Mouse (Mus musculus) stomach, embryonic 14.5 days (tissue): Measurements from ENCODE around the gene Hif1an. TPM values are rescaled to one million over a fixed set of nuclear protein-coding genes. Genes with fewer than 3 reads are reported as not detected.
A peak's percentile ranks its signal among the peaks of the same experiment; 100 is the strongest.

Experiments used
- ATAC-seq: fragments of 200-750 bp; cut with Nextera tagmentation; 2 replicates; pipeline ENCODE4 v1.8.0; 2017; ENCODE audit warnings: low read depth, moderate TSS enrichment; ENCODE audit not compliant: insufficient number of reproducible peaks, insufficient read depth, low FRiP score
- H3K27ac ChIP-seq: fragments of 300-500 bp; sonication (generic); 2 replicates; pipeline ENCODE4 v1.5.1; 2014; ENCODE audit warnings: mild to moderate bottlenecking, low read length, moderate library complexity, mixed read lengths
- H3K27me3 ChIP-seq: fragments of 300-500 bp; sonication (generic); 2 replicates; pipeline ENCODE4 v1.6.1; 2014; ENCODE audit warnings: low read length, control low read depth, mixed read lengths; ENCODE audit not compliant: control insufficient read depth, insufficient read depth
- H3K36me3 ChIP-seq: fragments of 300-500 bp; sonication (generic); 2 replicates; pipeline ENCODE4 v1.6.1; 2014; ENCODE audit warnings: mild to moderate bottlenecking, control low read depth, low read length, moderate library complexity, mixed read lengths; ENCODE audit not compliant: control insufficient read depth, insufficient read depth
- H3K4me1 ChIP-seq: fragments of 300-500 bp; sonication (generic); 2 replicates; pipeline ENCODE4 v1.6.1; 2014; ENCODE audit warnings: low read length, control low read depth, mixed read lengths; ENCODE audit not compliant: control insufficient read depth, insufficient read depth
- H3K4me2 ChIP-seq: fragments of 300-500 bp; sonication (generic); replicated peaks from 2 replicates; pipeline ENCODE4 v1.6.1; 2014; ENCODE audit warnings: low read depth, low read length, control low read depth
- H3K4me3 ChIP-seq: fragments of 300-500 bp; sonication (generic); 2 replicates; pipeline ENCODE4 v1.5.1; 2014; ENCODE audit warnings: low read depth, low read length, control low read depth
- H3K9ac ChIP-seq: fragments of 300-500 bp; sonication (generic); replicated peaks from 2 replicates; pipeline ENCODE4 v1.6.1; 2014; ENCODE audit warnings: low read depth, mild to moderate bottlenecking, control low read depth, low read length, moderate library complexity, mixed read lengths
- H3K9me3 ChIP-seq: fragments of 300-500 bp; sonication (generic); 2 replicates; pipeline ENCODE4 v1.6.1; 2016; ENCODE audit warnings: low read depth, low read length, control low read depth; ENCODE audit not compliant: control insufficient read depth
- WGBS: fragments of 180-500 bp; shearing (Covaris S2); extraction: QIAGEN DNeasy Blood & Tissue Kit; methylation state at CpG from one replicate; pipeline ENCODE4 v1.1.7; 2014; 5-methylcytosine and 5-hydroxymethylcytosine counted together
- polyA plus RNA-seq: library from polyadenylated mRNA; unstranded; fragments of >200 nt; fragmentation: Nextera tagmentation; extraction: Ambion mirVana; gene quantifications from 2 replicates; pipeline ENCODE4 v1.2.1, GENCODE M21; 2014

The Hif1an gene
- polyA plus RNA-seq, 1 experiment from 2014 or later = 31.3 TPM

- Histone ChIP-seq H3K4me3 (no peak overlapping the region), H3K4me1 (no peaks in the 10 kb centered on the region), H3K27me3 (0 out of 2 replicates have a peak, but pooled peaks cover 3% of the 10 kb centered on the region), H3K36me3 (no peaks in the 10 kb centered on the region), H3K9me3 (no peaks in the 10 kb centered on the region), H3K4me2 (no peak overlapping the region), H3K27ac (no peak overlapping the region), H3K9ac (no peak overlapping the region)
- WGBS = 86% methylated on average over 10 of the region's 10 CpGs
- no peak for ATAC-seq
These were observed 19.5 kb downstream of the Hif1an start for GRCm38 (mm10) chr19:44582103-44582502.

- H3K27me3 ChIP-seq = 0 out of 2 replicates have a peak, but pooled peaks cover 3% of the 10 kb centered on the region
- H3K9me3 ChIP-seq = no peaks in the 10 kb centered on the region
- H3K27ac ChIP-seq = no peak overlapping the region
- ATAC-seq = peak; percentile 78
- no peak overlapping the region for H3K9ac ChIP-seq
- no peaks in the 10 kb centered on the region for H3K36me3 ChIP-seq
- no peak overlapping the region for H3K4me2 ChIP-seq
- H3K4me1 ChIP-seq = no peaks in the 10 kb centered on the region
- WGBS = 36% methylated on average over 9 of the region's 9 CpGs
- no peak overlapping the region for H3K4me3 ChIP-seq
These were observed 20.1 kb downstream of the Hif1an start for GRCm38 (mm10) chr19:44582638-44583309.

- H3K4me1 ChIP-seq = no peaks in the 10 kb centered on the region
- H3K9me3 ChIP-seq = no peaks in the 10 kb centered on the region
- H3K4me3 ChIP-seq = no peak overlapping the region
- H3K4me2 ChIP-seq = no peak overlapping the region
- 0 out of 2 replicates have a peak, but pooled peaks cover 3% of the 10 kb centered on the region for H3K27me3 ChIP-seq
- ATAC-seq = no peak
- WGBS = 38% methylated on average over 4 of the region's 4 CpGs
- H3K36me3 ChIP-seq = no peaks in the 10 kb centered on the region
- H3K9ac ChIP-seq = no peak overlapping the region
- H3K27ac ChIP-seq = no peak overlapping the region
These were observed 25.4 kb downstream of the Hif1an start for GRCm38 (mm10) chr19:44588036-44588435.

- 0 out of 2 replicates have a peak, but pooled peaks cover 3% of the 10 kb centered on the region for H3K27me3 ChIP-seq
- no peak overlapping the region for H3K4me3 ChIP-seq
- no peak overlapping the region for H3K9ac ChIP-seq
- H3K27ac ChIP-seq = no peak overlapping the region
- no peaks in the 10 kb centered on the region for H3K9me3 ChIP-seq
- no peak overlapping the region for H3K4me2 ChIP-seq
- H3K36me3 ChIP-seq = no peaks in the 10 kb centered on the region
- no peaks in the 10 kb centered on the region for H3K4me1 ChIP-seq
- WGBS = 29% methylated on average over 7 of the region's 7 CpGs
- no peak for ATAC-seq
These were observed 27.1 kb downstream of the Hif1an start for GRCm38 (mm10) chr19:44589591-44590223.

DNA sequence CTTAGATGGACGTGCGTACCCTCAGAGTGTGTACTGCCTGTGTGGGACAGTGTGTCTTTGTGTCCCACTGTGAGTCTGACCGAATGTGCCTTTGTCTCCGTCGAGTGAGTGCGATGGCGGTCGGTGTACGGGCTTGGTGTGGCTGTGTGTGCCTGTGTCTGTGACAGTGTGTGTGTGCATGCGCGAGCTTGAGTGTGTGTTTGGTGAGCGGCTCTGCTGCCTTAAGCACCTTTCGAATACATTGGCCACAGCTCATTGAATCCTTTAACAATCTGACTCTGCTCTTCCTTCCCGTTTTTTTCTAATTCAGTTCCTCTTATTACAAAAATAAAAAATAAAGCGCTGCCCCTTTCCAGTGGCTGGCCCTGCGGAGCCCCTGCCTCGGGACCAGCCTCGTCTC is 28.3 kb downstream of the Hif1an start:
- H3K4me1 ChIP-seq = no peaks in the 10 kb centered on the region
- no peak overlapping the region for H3K9ac ChIP-seq
- no peaks in the 10 kb centered on the region for H3K9me3 ChIP-seq
- H3K36me3 ChIP-seq = no peaks in the 10 kb centered on the region
- no peak overlapping the region for H3K27ac ChIP-seq
- H3K4me3 ChIP-seq = no peak overlapping the region
- H3K4me2 ChIP-seq = no peak overlapping the region
- ATAC-seq = no peak
- 0 out of 2 replicates have a peak, but pooled peaks cover under 1% of the 10 kb centered on the region for H3K27me3 ChIP-seq
- 87% methylated on average over 18 of the region's 18 CpGs for WGBS

DNA sequence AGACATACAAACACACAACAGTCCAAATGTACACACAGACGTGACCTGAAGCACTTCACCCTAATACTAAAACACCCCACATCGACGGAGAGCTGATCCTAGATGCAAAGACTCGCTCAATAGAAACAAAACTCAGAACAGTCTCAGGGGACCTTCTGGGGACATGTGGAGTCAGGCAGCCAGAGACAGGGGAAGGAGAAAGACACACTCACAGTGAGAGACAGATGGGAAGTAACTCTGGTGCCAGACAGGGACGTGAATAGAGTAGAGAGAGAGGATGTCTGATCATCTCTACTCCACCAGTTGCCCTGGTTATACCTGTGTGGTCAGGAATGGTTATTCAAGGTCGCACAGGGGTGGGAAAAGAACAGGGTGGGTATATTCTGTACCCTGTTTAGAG is 29.0 kb downstream of the Hif1an start:
- no peaks in the 10 kb centered on the region for H3K4me1 ChIP-seq
- 68% methylated on average over 6 of the region's 6 CpGs for WGBS
- no peak overlapping the region for H3K4me3 ChIP-seq
- H3K36me3 ChIP-seq = no peaks in the 10 kb centered on the region
- no peak overlapping the region for H3K4me2 ChIP-seq
- no peak overlapping the region for H3K9ac ChIP-seq
- no peaks in the 10 kb centered on the region for H3K9me3 ChIP-seq
- no peak for ATAC-seq
- H3K27ac ChIP-seq = no peak overlapping the region
- no peaks in the 10 kb centered on the region for H3K27me3 ChIP-seq

DNA sequence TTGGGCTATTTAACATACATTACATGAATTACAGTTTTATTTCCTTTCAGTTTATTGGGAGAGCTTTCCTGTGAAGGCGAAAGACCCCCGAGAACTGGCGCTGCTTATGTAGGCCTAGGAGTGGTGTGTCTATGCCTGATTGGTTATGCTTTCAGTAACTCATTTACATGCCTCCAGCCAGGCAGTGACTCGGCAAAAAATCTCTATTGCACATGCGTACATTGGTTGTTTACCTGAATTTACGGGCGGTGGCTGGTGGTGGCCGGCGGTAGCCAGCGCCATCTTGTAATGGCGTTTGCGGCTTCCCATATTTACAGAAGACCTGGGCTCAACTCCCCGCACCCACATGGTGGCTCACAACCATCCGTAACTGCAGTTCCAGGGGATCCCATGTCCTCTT is 31.5 kb downstream of the Hif1an start:
- Histone ChIP-seq H3K9ac (no peak overlapping the region), H3K27me3 (no peaks in the 10 kb centered on the region), H3K4me2 (no peak overlapping the region), H3K36me3 (no peaks in the 10 kb centered on the region), H3K27ac (no peak overlapping the region), H3K4me1 (no peaks in the 10 kb centered on the region), H3K4me3 (no peak overlapping the region), H3K9me3 (no peaks in the 10 kb centered on the region)
- 97% methylated on average over 14 of the region's 14 CpGs for WGBS
- ATAC-seq = no peak

DNA sequence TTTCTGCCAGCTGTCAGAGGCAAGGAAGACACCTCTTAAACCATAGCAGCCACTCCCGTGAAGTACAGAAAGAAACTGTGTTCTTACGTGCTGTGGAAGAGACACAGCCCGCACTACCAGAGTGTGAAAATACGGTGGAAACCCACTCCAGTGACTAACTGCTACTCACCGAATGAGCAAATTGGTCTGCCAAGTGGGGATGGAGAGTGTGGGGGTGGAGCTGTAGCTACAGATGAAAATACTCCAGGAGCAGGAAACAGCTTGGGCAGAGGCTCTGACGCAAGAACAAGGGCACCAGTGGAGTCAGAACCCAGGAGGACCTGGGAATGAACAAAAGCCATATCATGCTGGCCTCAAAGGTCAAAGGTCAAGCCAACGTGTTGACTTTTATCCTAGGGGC is 55.5 kb downstream of the Hif1an start:
- Histone ChIP-seq H3K27me3 (no peaks in the 10 kb centered on the region), H3K4me3 (no peak overlapping the region), H3K27ac (no peak overlapping the region), H3K4me1 (no peaks in the 10 kb centered on the region), H3K9me3 (no peaks in the 10 kb centered on the region), H3K36me3 (no peaks in the 10 kb centered on the region), H3K4me2 (no peak overlapping the region), H3K9ac (no peak overlapping the region)
- 55% methylated on average over 7 of the region's 7 CpGs for WGBS
- ATAC-seq = no peak
